Mouse (Mus musculus): Measurements from ENCODE around the gene Flt4. TPM values are rescaled to one million over a fixed set of nuclear protein-coding genes. Genes with fewer than 3 reads are reported as not detected.

Flt4 gene
- total and polyA plus RNA-seq, 2 experiments from 2014 or later: 3.3 to 13.6 TPM

GRCm38 (mm10) chr11:49632256-49632655 lies 23.2 kb downstream of the Flt4 start:
- DNase-seq (ENCODE audit: low spot score) (no peak), ATAC-seq (ENCODE audit: insufficient read depth, low read depth) (peak; percentile 33; the same call in 1 of the 2 replicates)
- no peak for TF ChIP-seq CTCF (IDR thresholded peaks at IDR 0.05; ENCODE audit: low read depth)
- no peak for TF ChIP-seq EP300 (IDR thresholded peaks at IDR 0.05; ENCODE audit: low read depth)
- H3K4me1 ChIP-seq (ENCODE audit: control insufficient read depth, insufficient read depth): peaks cover 6% of the 10 kb centered on the region; the same call in 1 of the 2 replicates
- WGBS: 50% methylated on average over 2 of the region's 2 CpGs
- no peak overlapping the region for H3K4me2 ChIP-seq (ENCODE audit: low read depth, low read length)
- H3K27me3 ChIP-seq (ENCODE audit: control insufficient read depth, insufficient read depth, low read length): peaks cover 31% of the 10 kb centered on the region
- no peak overlapping the region for H3K9ac ChIP-seq (replicated peaks; ENCODE audit: low read depth, low read length)
- H3K9me3 ChIP-seq (replicated peaks; ENCODE audit: control insufficient read depth, low read length): no peaks in the 10 kb centered on the region
- H3K27ac ChIP-seq (ENCODE audit: low read depth): peak overlapping the region; percentile 15; the same call in 1 of the 2 replicates
- no peaks in the 10 kb centered on the region for H3K36me3 ChIP-seq (replicated peaks; ENCODE audit: control insufficient read depth, insufficient read depth, low read length)
- no peak overlapping the region for H3K4me3 ChIP-seq (ENCODE audit: low read depth, low read length)

GRCm38 (mm10) chr11:49634101-49634500 lies 25.0 kb downstream of the Flt4 start:
- no peak overlapping the region for H3K9ac ChIP-seq (replicated peaks; ENCODE audit: low read depth, low read length)
- peak overlapping the region; percentile 11; the same call in 1 of the 2 replicates for H3K4me3 ChIP-seq (ENCODE audit: low read depth, low read length)
- peaks cover 6% of the 10 kb centered on the region; the same call in 1 of the 2 replicates for H3K4me1 ChIP-seq (ENCODE audit: control insufficient read depth, insufficient read depth)
- peaks cover 31% of the 10 kb centered on the region for H3K27me3 ChIP-seq (ENCODE audit: control insufficient read depth, insufficient read depth, low read length)
- DNase-seq (ENCODE audit: low spot score) (no peak), ATAC-seq (ENCODE audit: insufficient read depth, low read depth) (no peak)
- no peaks in the 10 kb centered on the region for H3K9me3 ChIP-seq (replicated peaks; ENCODE audit: control insufficient read depth, low read length)
- 36% methylated on average over 22 of the region's 22 CpGs for WGBS
- peak overlapping the region; percentile 37 for H3K4me2 ChIP-seq (ENCODE audit: low read depth, low read length)
- H3K27ac ChIP-seq (ENCODE audit: low read depth): no peak overlapping the region
- TF ChIP-seq EP300 (IDR thresholded peaks at IDR 0.05; ENCODE audit: low read depth) (no peak), CTCF (IDR thresholded peaks at IDR 0.05; ENCODE audit: low read depth) (no peak)
- H3K36me3 ChIP-seq (replicated peaks; ENCODE audit: control insufficient read depth, insufficient read depth, low read length): no peaks in the 10 kb centered on the region

GRCm38 (mm10) chr11:49635671-49636070 lies 26.6 kb downstream of the Flt4 start:
- ATAC-seq (ENCODE audit: insufficient read depth, low read depth) (no peak), DNase-seq (ENCODE audit: low spot score) (no peak)
- H3K36me3 ChIP-seq (replicated peaks; ENCODE audit: control insufficient read depth, insufficient read depth, low read length): no peaks in the 10 kb centered on the region

GRCm38 (mm10) chr11:49636449-49636848 lies 27.4 kb downstream of the Flt4 start:
- TF ChIP-seq EP300 (IDR thresholded peaks at IDR 0.05; ENCODE audit: low read depth) (no peak), CTCF (IDR thresholded peaks at IDR 0.05; ENCODE audit: low read depth) (peak; percentile 64)
- 14% methylated on average over 11 of the region's 11 CpGs for WGBS
- peak; percentile 61; the same call in 1 of the 2 replicates for ATAC-seq (ENCODE audit: insufficient read depth, low read depth)
- Histone ChIP-seq H3K27ac (ENCODE audit: low read depth) (no peak overlapping the region), H3K9me3 (replicated peaks; ENCODE audit: control insufficient read depth, low read length) (no peaks in the 10 kb centered on the region), H3K27me3 (ENCODE audit: control insufficient read depth, insufficient read depth, low read length) (peaks cover 31% of the 10 kb centered on the region), H3K4me3 (ENCODE audit: low read depth, low read length) (no peak overlapping the region), H3K9ac (replicated peaks; ENCODE audit: low read depth, low read length) (no peak overlapping the region), H3K4me2 (ENCODE audit: low read depth, low read length) (peak overlapping the region; percentile 25; the same call in 1 of the 2 replicates), H3K36me3 (replicated peaks; ENCODE audit: control insufficient read depth, insufficient read depth, low read length) (no peaks in the 10 kb centered on the region), H3K4me1 (ENCODE audit: control insufficient read depth, insufficient read depth) (peaks cover 6% of the 10 kb centered on the region; the same call in 1 of the 2 replicates)
- peak; percentile 32 for DNase-seq (ENCODE audit: low spot score)

More at GRCm38 (mm10) chr11:49635671-49636070, 26.6 kb downstream of the Flt4 start:
- Histone ChIP-seq H3K9me3 (replicated peaks; ENCODE audit: control insufficient read depth, low read length) (no peaks in the 10 kb centered on the region), H3K27ac (ENCODE audit: low read depth) (no peak overlapping the region), H3K4me3 (ENCODE audit: low read depth, low read length) (no peak overlapping the region), H3K9ac (replicated peaks; ENCODE audit: low read depth, low read length) (no peak overlapping the region), H3K27me3 (ENCODE audit: control insufficient read depth, insufficient read depth, low read length) (peaks cover 31% of the 10 kb centered on the region), H3K4me2 (ENCODE audit: low read depth, low read length) (no peak overlapping the region), H3K4me1 (ENCODE audit: control insufficient read depth, insufficient read depth) (peaks cover 6% of the 10 kb centered on the region; the same call in 1 of the 2 replicates)
- 56% methylated on average over 6 of the region's 6 CpGs for WGBS
- no peak for TF ChIP-seq CTCF (IDR thresholded peaks at IDR 0.05; ENCODE audit: low read depth)
- no peak for TF ChIP-seq EP300 (IDR thresholded peaks at IDR 0.05; ENCODE audit: low read depth)

GRCm38 (mm10) chr11:49645677-49646076 lies 36.6 kb downstream of the Flt4 start:
- Histone ChIP-seq H3K27me3 (ENCODE audit: control insufficient read depth, insufficient read depth, low read length) (no peaks in the 10 kb centered on the region), H3K36me3 (replicated peaks; ENCODE audit: control insufficient read depth, insufficient read depth, low read length) (no peaks in the 10 kb centered on the region; the same call in 1 of the 2 replicates), H3K4me2 (ENCODE audit: low read depth, low read length) (no peak overlapping the region), H3K4me1 (ENCODE audit: control insufficient read depth, insufficient read depth) (peaks cover 9% of the 10 kb centered on the region), H3K27ac (ENCODE audit: low read depth) (no peak overlapping the region), H3K9me3 (replicated peaks; ENCODE audit: control insufficient read depth, low read length) (no peaks in the 10 kb centered on the region), H3K4me3 (ENCODE audit: low read depth, low read length) (no peak overlapping the region), H3K9ac (replicated peaks; ENCODE audit: low read depth, low read length) (no peak overlapping the region)
- TF ChIP-seq CTCF (IDR thresholded peaks at IDR 0.05; ENCODE audit: low read depth) (no peak), EP300 (IDR thresholded peaks at IDR 0.05; ENCODE audit: low read depth) (no peak)
- ATAC-seq (ENCODE audit: insufficient read depth, low read depth) (0 out of 2 replicates have a peak, but pooled peaks have one; percentile 4), DNase-seq (ENCODE audit: low spot score) (no peak)
- WGBS: 53% methylated on average over 8 of the region's 8 CpGs
